Mouse (Mus musculus): ENCODE measurements around the gene Spsb4. TPM values are rescaled to one million over a fixed set of nuclear protein-coding genes. Genes with fewer than 3 reads are reported as not detected.

Gene Spsb4
- total RNA-seq, 2 experiments from 2014 or later, result 5.1 to 6.1 TPM

DNA sequence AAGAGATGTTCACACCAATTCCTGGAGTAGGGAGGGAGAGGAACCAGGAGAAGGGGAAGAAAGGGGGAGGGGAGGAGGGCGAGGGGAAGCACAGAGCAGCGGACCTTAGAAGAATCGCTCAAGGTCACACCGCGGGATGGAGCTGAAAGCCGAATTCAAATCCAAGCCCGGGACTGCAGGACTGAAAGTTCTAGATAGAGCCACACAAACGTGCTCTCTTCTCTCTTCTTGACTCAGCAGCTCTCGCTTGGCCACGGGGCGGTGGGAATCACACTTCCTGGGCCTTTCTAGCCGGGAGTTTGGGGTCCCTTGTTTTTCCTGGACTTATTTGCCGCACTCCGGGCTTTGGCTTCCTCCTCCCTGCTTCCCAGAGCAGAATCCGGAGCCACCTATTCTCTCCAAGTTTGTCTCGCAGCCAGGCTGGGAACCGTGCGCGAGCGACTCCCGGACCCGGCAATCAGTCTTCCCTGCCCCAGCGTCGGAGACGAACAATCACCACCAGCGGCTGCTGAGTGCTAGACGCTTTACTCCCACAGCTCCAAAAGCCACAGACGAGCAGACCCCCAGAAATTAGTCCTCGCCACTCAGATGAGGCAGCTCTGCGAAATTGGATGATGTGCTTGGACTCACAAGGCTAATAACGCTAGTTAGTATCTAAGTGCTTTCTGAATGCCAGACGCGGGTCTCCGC is 1.4 kb downstream of the Spsb4 start:
- peak in 1 of 2 experiments; percentile 15 for DNase-seq (ENCODE audit: extremely low spot score in 1 of 2, low spot score in 1 of 2)

DNA sequence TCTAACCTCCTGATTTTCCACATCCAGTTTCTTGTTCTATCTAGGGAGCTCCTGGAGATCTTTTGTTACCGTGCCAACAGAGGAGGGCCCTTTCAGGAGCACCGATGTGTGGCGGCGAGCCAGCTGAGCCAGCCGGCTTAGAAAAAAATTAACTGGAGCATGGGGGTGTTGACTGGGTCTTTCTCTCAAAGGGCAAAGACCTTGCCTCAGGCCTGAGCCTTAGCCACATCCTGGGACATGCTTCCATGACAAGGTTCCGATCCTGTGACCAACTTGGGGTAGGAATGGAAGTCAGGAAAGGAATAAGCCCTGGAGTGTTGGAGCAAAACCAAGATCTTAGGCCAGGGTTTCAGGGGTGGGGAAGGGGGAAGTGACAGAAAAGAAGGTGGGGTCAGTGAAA is 2.9 kb downstream of the Spsb4 start:
- peak in 1 of 2 experiments; percentile 24 for DNase-seq (ENCODE audit: extremely low spot score in 1 of 2, low spot score in 1 of 2)

DNA sequence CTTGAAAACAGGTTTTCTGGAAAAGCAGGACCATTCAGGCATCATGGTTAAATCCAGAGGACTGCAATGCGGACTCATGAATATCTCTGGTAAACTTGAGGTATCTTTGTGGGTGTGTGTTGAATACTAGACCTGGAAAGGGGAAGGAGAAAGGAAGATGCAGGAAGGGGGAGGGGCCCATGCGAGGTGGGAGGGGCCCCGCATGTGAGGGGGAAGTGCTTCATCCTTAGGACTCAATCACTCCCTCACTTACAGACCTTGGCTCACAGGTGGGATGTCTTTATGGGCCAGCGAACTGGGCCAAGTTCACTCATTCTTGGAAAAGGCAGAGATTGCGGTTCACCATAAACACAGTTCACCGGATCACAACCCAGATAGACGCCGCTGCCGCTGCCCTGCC is 4.9 kb downstream of the Spsb4 start:
- no peak for DNase-seq (ENCODE audit: extremely low spot score in 1 of 2, low spot score in 1 of 2)

DNA sequence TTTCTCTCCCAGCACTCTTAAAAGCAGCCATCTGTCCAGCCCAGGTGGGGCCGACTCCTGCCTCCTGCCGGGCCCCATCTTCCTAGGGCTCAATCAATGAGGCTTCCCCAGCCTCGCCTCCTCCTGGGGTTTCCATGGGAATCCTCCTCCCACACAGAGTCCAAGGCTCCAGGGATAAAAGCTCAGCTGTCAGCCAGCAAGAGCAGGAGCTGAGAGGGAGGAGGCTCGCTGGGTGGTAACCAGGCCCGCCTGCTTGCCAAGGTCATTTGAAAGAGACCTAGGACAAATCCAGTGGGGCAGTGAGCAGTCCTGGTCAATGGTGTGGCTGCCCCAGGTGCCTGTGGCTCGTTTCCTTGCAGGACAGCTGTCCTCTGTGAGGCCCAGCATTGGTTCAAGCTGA is 5.5 kb downstream of the Spsb4 start:
- peak in 1 of 2 experiments; percentile 23 for DNase-seq (ENCODE audit: extremely low spot score in 1 of 2, low spot score in 1 of 2)

DNA sequence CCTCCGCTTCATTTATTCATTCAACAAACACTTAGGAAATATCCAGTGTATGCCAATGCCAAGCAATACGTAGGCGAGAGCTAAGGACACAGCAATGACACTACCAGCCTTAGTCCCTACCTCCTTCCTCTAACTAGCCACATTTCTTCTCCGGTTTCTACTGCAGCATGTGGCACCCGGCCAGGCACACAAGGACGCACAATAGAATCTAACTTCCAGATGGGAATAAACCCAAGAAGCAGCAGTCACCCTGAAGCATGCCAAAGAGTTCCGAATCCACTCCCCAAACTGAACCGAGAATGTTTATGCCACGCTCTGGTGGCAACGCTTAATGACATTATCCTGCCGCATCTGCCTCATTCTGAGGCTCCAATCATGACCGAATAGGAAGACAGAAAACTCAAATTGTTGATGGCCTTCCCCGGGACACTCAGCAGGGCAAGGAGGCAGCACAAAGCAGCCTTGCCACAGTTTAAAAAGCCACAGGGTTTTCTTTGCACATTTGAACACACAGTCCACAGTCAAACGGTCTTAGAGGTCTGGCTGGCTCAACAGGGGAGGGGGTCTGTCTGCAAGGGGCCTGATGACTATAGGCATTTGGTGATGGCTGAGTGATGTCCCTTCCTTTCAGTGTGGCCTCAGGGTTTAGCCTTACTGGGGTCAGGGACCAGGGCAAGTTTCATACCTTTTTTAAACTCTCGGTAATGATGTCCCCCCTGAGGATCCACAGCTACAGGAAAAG is 7.0 kb downstream of the Spsb4 start:
- peak; percentile 23 to 42 for DNase-seq (ENCODE audit: extremely low spot score in 1 of 2, low spot score in 1 of 2)

DNA sequence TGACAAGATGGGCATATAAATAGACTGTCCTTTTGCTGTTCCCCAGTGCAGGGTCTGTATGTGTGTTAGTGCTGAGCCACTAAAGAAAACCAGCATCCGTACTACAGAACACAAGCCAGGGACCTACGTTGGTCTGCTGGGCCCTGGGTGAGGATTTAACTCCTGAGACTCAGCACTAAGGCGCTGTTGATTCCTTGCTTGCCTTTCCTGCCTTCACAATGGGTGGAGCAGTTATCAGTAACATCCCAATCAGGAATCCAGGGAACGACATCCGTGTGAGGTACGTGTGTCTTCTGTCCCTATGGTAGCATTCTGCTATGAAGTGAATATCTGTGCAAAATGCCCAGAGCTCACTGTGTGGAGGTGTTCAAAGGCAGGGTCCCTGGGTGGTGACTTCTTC is 8.2 kb downstream of the Spsb4 start:
- DNase-seq (ENCODE audit: extremely low spot score in 1 of 2, low spot score in 1 of 2), result no peak

DNA sequence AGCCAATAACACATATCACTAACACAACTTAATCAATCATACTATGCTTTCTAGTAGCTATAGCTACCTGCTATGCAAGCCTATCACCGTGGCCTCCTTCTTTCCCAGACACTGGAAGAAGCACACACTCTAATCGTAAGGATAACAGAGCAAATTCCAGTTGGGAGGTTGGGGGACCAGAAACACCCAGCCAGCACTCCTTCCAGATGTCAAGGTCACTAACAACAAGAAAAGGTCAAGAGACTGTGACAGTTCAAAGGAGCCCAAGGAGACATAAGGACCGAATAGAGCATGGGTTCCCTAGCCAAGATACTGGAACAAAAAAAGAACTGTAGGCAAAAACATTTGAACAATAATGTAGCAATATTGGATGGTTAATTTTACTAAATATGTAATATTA is 13.9 kb downstream of the Spsb4 start:
- no peak for DNase-seq (ENCODE audit: extremely low spot score in 1 of 2, low spot score in 1 of 2)

DNA sequence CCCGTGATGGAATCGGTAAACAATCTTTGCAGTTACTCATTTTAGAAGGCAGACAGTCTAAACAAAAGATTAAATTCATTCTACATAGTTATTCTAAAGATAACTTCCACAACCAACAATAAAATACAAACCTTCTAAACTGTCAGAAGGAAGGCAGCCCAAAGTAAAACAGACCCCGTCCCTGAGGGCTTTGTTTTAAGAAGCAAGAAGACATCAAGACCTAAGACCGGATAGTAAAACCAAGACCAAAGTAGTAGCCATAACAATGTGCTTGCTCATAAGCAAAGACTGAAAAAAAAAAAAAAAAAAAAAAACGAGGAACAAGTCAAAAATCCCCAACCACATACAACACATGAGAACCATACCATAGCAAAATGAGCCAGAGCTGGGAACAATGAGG is 15.5 kb downstream of the Spsb4 start:
- DNase-seq (ENCODE audit: extremely low spot score in 1 of 2, low spot score in 1 of 2), result no peak

DNA sequence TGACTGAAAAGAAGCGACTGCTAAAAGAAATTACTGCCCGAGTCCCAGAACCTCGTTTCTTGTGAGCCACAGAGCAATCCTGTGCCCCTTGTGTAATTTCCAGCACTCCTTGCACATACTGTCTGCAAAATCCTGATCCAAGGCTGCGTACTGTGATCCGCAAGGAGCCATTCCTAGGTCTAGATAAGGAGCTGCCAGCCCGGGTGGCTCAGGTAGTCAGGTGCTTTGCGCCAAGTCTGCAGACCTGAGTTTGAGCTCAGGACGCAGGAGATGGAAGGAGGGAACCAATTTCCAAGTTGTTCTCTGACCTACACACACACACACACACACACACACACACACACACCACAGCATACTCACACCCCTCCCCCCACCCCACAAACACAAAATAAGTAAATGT is 16.0 kb downstream of the Spsb4 start:
- DNase-seq (ENCODE audit: extremely low spot score in 1 of 2, low spot score in 1 of 2), result no peak

DNA sequence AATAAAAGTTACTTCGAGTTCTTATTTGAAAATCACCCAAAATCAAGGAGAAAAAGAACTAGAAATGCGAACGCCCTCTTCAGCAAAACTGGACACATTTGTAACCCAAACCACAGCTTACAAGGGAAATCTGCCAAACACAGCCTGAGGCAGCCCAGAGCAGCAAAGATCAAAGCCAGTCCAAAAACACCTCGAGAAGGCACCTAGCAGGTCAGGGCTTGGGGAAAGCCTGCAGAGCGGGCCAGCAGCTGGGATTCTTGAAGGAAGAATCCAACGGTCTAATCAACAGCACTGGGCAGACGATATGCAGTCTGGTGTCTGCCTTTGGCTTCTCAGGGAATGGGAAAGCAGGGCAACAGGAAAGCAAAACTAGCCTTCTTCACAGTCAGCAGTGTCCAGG is 16.6 kb downstream of the Spsb4 start:
- DNase-seq (ENCODE audit: extremely low spot score in 1 of 2, low spot score in 1 of 2), result no peak

DNA sequence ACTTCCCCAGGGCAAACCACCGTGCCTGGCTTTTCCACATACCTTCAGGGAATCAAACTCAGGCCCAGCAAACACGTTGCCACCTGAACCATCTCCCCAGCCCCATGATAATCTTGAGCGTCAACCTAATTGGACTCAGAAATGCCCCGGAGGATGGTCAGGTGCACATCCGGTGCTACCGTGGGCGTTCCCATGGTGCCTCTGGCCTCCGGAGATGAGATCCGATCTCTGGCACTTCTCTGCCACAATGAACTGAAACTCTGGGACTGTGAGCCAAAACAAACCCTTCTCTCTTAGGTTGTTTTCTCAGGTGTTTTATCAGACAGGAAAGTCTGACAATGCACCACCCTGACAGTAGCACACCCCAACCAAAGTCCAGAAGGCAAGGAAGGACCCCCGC is 17.2 kb downstream of the Spsb4 start:
- no peak for DNase-seq (ENCODE audit: extremely low spot score in 1 of 2, low spot score in 1 of 2)

DNA sequence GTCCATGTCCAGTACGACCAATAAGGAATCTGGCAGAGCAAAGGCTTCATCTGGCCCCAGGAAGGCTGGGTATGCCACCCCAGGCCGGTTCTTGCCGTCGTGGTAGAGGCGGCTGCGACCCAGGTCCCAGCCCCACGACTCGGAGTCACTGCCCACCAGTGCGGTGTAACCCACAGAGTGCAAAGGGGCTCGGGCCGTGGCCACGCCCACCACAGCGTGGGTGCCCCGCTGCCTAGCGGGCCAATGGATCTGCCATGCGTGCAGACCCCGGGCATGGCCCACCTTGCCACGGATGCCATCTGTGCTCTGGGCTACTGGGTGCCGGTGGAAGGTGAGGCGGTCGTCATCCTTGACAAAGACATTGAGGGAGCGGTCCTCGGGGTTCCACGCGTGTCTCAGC is 22.9 kb downstream of the Spsb4 start:
- DNase-seq (ENCODE audit: extremely low spot score in 1 of 2, low spot score in 1 of 2), result no peak

DNA sequence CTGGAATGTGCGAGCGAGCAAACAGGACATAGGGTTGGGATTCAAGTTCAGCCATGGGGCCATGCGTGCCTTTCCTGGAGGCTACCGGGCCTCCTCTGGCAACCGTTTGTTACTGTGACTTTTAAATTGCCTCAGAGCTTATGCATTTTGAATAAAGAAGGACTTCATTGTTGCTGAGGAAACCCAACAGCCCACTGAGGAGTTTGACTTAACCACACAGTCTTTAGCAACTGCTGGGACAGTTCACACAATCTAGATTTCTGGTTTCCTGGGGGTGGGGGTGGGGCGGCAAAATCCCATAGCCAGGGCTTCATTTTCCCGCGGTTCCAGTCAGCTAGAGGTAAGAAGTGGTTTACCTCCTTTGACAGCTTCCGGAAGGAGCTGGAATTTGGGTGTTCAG is 23.9 kb downstream of the Spsb4 start:
- DNase-seq (ENCODE audit: extremely low spot score in 1 of 2, low spot score in 1 of 2), result no peak

DNA sequence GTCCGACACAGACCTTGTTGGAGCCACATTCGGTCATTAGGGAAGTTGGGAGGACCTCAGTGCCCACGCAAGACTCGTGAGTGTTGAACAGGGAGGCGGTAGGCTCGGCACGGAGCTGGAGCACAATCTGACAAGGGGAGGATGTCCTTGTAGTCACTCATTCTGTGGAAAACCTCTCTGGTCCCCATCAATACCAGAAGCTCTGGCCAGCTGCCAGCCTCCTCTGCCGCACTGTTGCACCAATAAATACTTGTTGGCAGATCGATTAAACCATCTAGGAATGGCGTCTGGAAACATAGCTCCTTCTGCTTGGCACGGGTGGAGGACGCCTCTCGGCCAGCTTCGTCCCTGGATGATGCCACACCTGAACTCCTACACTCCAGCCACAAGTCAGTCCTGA is 27.5 kb downstream of the Spsb4 start:
- DNase-seq (ENCODE audit: extremely low spot score in 1 of 2, low spot score in 1 of 2), result peak in 1 of 2 experiments; percentile 58

DNA sequence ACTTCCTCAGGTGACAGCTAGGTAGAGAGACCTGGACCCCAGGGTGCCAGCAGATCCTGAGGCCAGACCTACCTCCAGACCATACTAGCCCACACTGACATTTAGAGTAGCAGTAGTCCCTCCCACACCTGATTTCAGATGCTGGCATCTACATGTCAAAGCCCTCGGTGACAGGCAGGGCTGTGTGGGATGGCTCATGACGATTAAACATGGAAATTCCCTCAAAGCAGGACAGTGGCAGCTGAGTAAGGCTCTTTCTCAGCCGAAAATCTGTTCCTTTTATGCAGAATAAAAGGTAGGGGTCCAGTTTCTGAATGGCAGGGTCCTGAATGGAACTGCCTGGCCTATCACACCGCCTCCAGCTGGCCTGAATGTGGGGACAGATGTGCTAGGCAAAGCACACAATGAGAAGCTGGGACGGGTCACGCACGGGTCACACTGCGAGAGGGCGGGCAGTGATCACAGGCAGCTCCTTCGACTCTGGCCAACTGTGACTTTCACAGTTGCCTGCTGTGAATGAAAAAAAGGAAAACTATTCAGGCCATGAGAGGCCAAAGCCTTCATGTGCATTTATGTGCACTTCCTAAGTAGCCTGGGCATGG is 29.2 kb downstream of the Spsb4 start:
- no peak for DNase-seq (ENCODE audit: extremely low spot score in 1 of 2, low spot score in 1 of 2)

DNA sequence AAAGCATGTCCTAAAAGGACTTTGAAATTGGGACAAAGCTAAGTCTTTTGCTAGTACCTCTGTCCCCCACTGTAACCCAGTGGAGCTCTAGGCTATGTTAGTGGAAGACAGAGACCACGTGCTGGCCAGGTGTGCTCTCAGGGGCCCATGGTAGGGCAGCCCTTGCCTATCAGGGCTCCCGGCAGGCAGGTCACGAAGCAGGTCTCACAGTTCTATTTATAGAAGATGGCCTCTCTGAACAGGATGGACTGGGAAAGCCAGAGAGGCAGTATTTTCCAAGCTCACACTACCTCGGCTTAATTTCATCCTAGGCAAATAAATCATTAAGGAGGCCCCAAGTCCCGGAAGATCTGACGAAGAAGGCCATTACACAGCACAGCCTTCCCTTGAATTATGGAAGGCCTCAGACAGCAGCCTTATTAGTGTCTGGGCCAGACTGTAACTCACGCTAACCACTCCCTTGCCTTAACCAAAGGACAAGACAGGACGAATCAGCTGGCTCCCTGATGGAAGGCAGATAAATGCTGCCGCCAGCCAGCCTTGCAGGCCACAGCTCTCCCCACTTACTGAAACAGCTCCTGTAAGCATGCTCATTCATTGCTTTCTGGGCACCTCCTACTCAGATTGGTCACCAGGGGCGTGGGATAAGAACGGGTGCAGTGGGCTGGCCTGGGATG is 31.7 kb downstream of the Spsb4 start:
- DNase-seq (ENCODE audit: extremely low spot score in 1 of 2, low spot score in 1 of 2), result no peak

DNA sequence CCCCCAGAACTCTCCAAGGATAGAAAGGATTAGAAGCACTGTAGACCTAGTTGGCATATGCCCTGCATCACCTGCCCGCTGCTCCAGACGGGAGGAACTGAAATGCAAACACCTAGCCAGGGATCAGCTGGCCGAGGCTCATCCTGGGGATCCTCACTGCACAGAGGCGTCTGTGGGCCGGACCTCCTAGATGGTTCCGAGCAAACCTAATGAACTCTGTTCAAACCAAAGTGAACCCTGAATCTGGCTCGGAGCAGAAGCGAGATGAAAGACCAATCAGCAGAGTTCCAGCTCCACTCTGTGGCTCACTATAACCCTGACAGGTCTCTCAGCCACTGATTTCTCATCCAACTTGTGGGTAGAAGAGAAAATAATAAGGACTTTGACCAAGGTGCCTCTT is 34.6 kb downstream of the Spsb4 start:
- no peak for DNase-seq (ENCODE audit: extremely low spot score in 1 of 2, low spot score in 1 of 2)

DNA sequence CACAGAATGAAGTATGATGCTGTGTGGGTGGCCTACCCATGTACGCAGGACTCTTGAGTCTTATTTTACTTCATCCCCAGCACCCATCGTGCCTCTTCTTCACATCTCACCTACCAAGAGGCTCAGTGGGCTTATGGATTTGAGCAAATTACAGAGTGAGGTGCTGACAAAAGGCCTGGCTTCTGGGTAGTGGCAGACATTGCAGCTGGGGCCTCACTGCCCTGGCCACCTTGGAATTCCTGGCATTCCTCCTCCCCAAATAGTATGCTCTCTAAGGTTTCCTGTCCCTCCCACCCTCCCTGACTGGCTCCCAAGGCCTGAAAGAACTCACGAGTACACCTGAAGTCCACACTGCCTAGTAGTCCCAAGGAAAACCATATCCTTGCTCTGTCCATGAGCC is 35.7 kb downstream of the Spsb4 start:
- DNase-seq (ENCODE audit: extremely low spot score in 1 of 2, low spot score in 1 of 2), result no peak

DNA sequence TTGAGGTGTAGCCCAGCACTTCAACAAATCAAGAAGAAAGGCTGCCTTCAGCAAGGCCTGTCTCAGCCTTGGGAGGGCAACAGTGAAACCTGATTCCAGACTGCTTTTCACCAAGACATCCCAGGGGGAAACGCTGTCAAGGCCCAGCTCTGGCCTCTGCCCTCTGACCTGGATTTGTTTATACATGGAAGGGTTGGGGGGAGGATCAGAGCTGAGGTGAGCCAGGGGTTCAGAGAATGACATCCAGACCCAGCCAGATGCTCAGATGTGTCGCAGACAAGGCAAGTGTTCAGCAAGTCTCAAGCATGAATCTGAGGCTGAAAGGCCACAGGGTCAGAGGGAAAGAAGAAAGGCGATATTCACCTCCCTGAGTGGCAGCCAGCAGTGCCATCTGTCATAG is 36.3 kb downstream of the Spsb4 start:
- no peak for DNase-seq (ENCODE audit: extremely low spot score in 1 of 2, low spot score in 1 of 2)

DNA sequence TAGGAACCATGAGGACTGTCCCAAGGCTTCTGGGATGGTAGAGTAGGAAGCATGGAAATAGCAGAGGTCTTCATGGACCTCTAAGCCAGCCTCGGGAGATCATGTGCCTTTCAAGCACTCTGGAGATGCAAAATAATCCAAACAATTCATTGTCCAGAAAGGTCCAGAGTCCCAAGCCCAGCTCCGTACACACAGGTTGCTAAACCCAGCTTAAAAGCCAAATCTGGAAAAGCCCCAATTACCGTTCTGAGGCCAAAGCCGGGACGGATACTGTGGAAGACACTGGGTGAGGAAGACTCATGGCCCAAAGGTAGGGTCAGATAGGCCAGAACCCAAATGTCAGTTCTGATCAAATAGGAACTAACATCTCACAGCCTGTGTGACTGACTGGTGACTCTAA is 36.8 kb downstream of the Spsb4 start:
- DNase-seq (ENCODE audit: extremely low spot score in 1 of 2, low spot score in 1 of 2), result no peak

DNA sequence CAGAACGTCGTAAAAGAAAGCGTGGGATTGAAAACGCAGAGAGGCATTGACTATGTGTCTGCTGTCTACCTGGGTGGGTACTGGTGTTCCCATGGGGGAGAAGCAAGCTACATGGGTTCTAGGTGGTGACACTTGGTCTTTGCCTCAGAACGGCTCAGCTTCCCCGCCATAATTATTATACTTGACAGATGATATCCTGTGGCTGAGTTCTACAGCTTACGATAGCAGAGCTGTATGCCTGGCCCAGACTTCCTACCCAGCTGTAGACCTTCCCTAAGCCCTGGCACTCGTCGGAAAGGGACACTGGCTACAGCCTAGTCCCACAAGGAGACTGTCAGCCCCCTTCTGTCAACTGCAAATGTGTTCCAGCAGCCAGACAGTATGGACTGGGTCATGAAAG is 37.5 kb downstream of the Spsb4 start:
- DNase-seq (ENCODE audit: extremely low spot score in 1 of 2, low spot score in 1 of 2), result no peak
